Mouse (Mus musculus) lung, postnatal 0 days (tissue): ENCODE measurements around the gene Mtss1l.

ENCODE experiments used
- CTCF ChIP-seq: IDR thresholded peaks from 2 replicates; pipeline ENCODE4 v1.5.1; 2016; ENCODE audit warnings: antibody characterized with exemption, mild to moderate bottlenecking
- EP300 ChIP-seq: IDR thresholded peaks from 2 replicates; pipeline ENCODE4 v1.6.1; 2016; ENCODE audit warnings: antibody characterized with exemption, mild to moderate bottlenecking, control low read depth

DNA sequence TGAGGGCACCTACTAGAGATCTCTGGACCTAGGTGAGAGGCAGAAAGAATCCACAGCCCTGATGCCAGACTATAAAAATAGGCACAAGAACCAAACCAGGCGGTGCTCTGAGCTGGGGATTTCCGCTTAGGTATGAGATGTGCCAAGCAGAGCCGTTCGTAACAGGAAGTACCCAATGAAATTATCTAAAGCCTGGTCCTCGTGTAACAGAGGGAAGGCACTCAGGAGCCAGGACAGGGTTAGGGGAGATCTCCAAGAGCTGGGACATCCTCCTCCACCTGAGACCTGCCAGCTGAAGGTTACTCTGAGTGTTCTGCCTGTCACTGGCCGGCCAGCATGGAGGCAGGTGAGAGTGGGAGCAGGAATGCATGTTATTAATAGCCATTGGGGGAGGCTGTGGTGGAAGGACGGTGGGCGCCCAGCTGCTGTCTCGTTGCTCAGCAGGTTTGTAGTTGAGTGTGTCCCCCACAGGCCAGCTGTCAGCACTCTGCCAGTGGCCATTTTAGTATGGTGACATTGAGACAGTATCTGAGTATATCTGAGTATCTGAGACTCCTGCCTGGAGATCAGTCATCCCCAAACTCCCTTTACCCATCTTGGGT, 17.7 kb upstream of the Mtss1l start:
- TF ChIP-seq CTCF (no peak), EP300 (no peak)
